Mouse (Mus musculus): ENCODE measurements around the gene Lca5.

DNA sequence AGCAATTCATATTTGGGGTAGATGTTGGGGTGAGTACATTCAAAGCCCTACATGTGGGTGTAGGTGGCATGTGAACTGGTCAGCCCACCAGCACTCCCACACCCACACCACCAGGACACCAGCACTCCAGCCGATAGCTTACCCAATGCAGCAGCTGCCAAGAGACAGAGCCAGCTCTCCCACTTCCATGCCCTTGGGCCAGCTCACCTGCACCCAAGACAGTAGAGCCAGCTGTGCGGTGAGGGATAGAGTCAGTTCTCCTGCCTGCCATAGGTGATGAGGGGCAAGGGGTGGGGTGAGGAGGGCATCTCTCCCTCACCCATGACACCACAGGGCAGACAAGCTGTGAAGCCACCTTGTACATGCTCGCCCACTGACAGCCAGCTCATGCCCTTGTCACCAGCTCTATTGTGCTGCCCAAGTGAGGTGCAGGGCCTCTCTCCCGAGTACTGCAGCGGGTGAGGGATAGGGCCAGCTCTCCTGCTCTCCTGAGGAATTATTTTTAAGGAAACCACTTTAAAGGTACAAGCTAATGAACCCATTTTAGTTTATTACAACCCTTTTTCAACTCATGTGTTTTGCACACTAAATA lies 54.6 kb downstream of the Lca5 start:
- TF ChIP-seq CTCF (IDR thresholded peaks at IDR 0.05; ENCODE audit: insufficient read depth, low read depth, low read length) = no peak
- no peak for TF ChIP-seq POLR2A (IDR thresholded peaks at IDR 0.05; ENCODE audit: insufficient read depth, low read depth, low read length)

All from olfactory bulb, adult 2 months (tissue).